Mouse (Mus musculus): ENCODE data around the gene Rnf183. TPM values are rescaled to one million over a fixed set of nuclear protein-coding genes. Genes with fewer than 3 reads are reported as not detected.
"Not testable (repeated sequence)": the region's sequence is repeated elsewhere in the genome, so short reads cannot be mapped to it uniquely, and the experiment has no call there.

Rnf183 gene
- not detected for total RNA-seq (2021)
- long read RNA-seq, experiment 1: 0 reads
- long read RNA-seq, experiment 2: 0 reads

DNA sequence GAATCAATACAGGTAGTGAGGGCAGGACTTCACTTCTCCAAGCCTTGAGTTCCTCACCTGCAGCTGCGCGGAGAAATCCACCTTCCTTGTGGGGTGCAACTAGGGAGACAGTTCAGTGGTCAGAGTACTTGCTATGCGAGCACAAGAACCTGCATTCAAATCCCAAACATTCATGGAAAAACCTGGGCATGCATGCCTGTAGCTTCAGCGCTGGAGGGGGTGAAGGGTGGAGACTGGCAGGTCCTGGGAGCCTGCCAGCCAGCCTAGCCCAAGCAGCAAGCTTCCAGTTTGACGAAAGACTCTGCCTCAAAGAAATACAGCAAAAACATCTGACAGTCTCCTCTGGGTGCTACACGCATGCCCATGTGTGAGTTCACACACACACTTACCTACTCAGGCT, at the start of gene Rnf183:
TSS of gene Rnf183 (minus strand) at position 172 of the 400 bp plus-strand sequence.
- DNase-seq: no peak
- intact Hi-C loops (cut with DNase I): no loop called here

DNA sequence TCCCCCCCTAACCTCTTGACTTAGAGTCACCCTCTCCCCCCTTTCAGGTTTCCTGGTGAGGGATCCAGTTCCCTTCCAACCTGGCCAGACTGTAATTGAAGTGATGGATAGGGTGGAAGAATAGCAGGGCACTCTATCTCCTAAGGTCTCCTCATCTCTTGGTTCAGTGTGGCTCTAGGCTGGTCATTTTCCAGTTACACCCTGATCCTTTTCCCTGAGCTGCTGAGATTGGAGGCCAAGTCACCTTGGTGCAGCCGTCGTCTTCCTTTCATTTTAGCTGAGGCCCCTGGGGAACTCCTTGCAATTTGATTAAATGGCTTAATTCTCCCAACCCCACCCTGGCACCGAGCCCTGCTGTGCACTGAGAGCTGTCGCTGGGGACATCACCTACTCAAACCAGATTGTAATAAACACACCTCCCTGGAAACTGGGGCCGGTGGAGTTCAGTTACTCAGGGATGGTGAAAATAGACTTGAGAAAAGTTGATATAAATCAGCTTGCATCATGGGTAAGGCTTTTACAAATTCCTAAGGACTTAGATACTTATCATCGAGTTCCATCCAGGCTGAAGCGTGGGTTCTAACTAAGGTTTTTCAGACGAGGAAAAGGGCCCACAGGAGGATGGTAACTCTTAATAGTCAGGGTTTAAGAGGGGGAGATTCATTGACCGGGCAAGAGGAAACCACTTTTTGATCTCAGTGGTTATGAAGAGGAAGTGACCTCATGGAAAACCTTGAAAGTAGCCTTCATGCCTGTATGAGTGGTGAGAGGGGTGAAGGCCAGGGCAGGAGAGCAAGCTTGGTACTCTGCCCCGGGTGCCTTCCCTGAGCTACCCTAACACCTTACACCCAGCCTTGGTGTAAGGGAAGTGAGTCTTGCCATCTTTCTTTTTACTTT, 45.9 kb upstream of the Rnf183 start:
- intact Hi-C loops (cut with DNase I): no loop called here

DNA sequence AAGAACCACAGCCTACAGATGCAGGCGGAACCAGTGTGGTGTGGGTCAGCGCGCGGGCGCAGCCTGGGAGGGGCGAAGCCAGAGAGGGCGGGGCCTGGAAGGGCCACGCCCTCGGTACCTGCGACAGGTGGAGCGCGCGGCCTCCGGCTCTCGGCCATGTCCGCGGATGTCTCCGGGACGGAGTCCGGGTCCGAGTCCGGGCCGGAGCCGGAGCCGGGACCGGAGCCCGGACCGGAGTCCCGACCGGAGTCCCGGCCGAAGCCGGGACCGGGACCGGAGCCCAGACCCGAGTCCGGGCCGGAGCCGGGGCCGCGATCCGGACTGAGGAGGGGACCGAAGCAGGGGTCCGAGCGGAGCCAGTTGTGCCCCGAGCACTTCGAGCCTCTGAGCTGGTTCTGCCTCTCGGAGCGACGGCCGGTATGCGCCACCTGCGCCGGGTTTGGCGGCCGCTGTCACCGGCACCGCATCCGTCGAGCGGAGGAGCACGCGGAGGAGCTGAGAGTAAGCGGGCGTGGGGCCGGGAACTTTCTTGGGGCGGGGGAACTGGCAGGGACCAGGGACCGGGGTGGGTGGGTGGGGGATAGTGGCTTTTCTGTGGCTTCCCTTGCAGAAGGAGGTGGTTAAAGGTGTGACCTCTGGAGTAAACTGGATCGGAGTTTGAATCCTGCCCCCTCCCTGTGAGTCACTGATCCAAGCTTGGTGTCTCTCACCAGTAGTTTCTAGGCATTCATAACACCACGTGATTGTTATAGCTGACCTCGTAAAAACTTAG, 45.1 kb upstream of the Rnf183 start, which contains the start of gene Bspry:
TSS of gene Bspry (plus strand) at position 117 of the 772 bp plus-strand sequence.
- intact Hi-C loops (cut with DNase I): no loop called here

More for the DNA sequence above, 45.9 kb upstream of the Rnf183 start:
- DNase-seq: no peak

DNA sequence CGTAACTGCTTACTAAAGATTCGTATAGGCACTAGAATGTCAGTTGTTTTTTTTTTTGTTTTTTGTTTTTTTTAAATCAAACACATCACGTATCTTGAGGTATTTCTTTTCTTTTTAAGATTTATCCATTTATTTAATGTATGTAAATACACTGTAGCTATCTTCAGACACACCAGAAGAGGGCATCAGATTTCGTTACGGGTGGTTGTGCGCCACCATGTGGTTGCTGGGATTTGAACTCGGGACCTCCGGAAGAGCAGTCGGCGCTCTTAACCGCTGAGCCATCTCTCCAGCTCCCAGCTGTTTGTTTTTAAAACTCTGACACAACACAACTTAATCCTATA, 44.5 kb upstream of the Rnf183 start:
- not testable (repeated sequence) for DNase-seq

More for the DNA sequence above, 45.1 kb upstream of the Rnf183 start, which contains the start of gene Bspry:
- no peak for DNase-seq

DNA sequence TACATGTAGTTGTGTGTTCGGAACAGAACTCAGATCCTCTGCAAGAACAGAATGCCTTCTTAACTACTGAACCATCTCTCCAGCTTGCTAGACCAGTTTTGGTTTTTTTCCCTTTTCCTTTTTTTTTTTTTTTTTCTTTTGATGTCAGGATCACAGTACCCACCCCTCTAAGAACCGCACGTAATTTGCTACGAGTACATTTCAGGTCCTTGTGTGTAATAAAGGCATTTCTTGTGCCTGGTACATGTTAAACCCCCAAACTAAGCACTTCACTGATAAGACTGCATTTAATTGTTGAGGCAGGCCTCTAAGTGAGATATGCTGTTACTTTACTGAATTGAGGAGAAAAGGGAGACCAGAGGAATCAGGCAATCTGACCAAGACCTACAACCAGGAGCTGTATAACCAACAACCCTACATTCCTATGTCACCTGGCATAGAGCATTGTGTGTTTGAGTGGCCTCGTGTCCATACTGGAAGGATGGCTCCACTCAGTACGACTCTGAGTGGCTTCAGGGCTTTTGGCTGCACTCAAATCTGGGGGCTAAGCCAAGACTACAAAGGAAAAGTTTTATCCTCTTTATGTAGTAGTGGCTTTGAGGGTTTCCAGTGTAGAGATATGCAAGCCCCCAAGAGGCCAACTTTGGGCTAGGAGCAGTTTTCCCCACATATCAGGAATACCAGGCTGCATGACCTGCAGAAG, 42.6 kb upstream of the Rnf183 start:
- intact Hi-C loops (cut with DNase I): no loop called here
- no peak for DNase-seq

More for the DNA sequence above, 44.5 kb upstream of the Rnf183 start:
- intact Hi-C loops (cut with DNase I): not testable (repeated sequence)

DNA sequence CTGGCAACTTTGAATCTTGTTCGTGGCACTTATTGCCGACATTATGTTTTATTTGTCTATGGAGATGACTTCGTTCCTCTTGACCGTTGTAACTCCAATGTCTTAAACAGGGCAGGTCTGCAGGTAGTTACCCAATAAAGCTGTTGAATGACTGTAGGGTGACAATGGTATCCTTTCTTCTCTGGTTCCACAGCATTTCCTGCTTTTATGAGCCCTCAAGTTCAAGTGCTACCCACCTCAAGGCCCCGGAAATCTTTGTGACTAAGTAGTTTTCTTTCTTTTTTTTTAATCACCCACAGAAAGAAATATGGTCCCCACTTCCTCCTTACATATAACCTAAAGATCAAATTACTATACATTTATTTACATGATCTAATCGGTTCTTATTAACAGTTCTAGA, 40.7 kb upstream of the Rnf183 start:
- no peak for DNase-seq

DNA sequence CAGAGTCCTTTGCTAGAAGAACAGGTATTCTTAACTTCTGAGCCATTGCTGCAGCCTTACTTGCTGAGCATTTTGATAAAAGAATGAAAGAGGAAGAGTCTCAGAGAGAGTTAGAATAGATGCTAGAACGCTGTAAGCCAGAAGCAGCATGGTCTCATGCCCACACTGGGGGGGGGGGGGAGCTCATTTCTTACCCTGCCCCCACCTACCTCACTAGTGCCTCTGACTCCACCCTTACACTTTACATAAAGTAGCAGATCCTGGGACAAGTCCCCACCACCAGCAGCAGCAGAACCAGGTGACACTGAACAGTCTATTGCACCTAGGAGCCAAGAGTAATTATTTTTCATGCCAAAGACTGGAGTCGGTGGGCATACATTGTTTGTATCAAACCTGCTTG, 40.1 kb upstream of the Rnf183 start:
- intact Hi-C loops (cut with DNase I): no loop called here

More for the DNA sequence above, 40.7 kb upstream of the Rnf183 start:
- intact Hi-C loops (cut with DNase I): no loop called here

DNA sequence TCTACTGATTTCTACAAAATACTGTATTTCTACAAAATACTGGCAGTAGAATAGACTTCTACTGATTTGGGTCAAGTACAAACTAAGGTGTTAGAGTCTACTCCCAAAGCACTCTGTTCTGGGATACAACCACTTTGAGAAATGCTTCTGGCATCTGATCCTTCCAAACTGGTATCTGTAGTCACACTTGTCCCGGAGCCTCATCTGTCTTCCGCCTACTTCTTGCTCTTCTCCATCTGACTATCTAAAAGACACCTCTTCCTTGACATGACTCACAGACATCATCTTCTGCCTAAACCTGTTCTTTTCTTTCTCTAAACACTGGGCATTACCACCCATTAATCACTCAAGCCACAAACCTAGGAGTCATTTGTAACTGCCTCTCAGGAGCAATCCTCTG, 37.0 kb upstream of the Rnf183 start:
- intact Hi-C loops (cut with DNase I): no loop called here

More for the DNA sequence above, 40.1 kb upstream of the Rnf183 start:
- DNase-seq: no peak

DNA sequence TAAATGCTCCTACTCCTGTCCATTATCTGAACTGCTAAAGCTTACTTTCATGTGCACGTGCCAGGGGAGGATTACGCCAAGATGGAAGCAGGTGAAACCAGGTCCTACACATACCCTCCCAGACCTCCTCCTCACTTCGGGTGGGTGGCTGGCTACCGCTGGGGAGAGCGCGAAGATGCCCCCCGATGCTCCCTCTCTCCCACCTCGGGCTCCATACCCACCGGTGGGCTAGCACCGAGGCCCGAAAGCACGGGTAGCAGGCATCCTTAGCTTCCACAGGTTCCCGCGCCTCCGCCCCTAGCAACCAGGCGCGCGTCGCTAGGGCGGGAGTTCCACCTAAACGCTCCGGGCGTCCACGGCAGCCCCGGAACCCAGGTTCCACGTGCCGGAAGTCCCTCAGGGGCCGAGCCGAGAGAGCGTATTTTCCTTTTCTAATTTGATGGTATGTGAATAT, 35.6 kb upstream of the Rnf183 start, which contains the start of gene Wdr31:
TSS of gene Wdr31 (minus strand) at position 299 of the 454 bp plus-strand sequence.
- DNase-seq: peak; percentile 39 to 66
- intact Hi-C loops (cut with DNase I): no loop called here

More for the DNA sequence above, 37.0 kb upstream of the Rnf183 start:
- DNase-seq: no peak

DNA sequence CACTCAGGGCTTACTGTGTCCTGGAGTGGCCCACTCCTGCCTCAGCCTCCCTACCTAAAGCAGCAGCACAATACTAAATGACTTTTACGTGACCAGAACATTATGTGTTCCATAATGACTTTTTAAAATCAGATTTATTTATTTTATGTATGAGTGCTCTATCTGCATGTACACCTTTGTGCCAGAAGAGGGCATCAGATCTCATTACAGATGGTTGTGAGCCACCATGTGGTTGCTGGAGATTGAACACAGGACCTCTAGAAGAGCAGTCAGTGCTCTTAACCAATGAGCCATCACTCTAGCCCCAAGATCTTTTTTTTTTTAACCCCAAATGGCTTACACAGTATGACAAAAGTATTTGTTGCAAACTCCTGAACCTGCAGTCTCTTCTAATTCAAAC, 33.1 kb upstream of the Rnf183 start:
- no peak for DNase-seq
- intact Hi-C loops (cut with DNase I): no loop called here

DNA sequence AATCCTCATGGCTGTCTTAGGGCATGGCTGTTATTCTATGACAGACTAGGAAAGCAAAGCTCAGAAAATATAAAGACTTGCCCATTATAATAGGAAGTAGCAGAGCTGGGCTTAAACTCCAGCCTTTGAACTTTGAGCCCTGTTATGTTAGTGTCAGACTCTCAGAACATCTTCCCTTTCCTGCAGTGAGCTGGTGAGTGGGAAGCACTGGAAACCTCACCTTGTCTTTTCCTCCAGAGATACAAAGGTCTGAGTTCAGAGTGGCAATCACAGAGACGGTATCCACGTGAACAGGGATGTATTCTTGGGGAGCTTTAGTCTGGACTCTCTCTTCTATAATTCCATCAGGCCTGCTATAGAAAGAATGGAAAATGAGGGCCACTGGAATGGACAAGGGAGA, 28.1 kb upstream of the Rnf183 start:
- no peak for DNase-seq
- intact Hi-C loops (cut with DNase I): no loop called here

DNA sequence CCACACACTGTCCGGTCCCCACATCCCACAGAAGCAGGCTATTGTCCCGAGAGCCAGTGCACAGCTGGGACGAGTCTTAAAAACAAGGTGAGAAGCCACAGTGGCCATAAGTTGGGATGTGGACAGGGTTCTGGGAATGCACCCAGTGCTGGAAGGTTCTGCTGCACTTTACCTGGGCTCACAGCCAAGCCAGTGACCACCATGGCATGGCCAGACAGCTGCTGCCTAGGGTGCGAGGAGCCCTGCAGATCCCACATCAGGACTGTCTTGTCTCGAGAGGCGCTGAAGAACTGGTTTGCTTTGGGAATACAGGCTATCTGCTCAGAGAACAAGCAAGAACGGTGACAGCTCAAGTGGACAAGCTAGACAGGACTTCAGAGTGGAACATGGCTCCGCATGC, 25.3 kb upstream of the Rnf183 start:
- intact Hi-C loops (cut with DNase I): no loop called here
- no peak for DNase-seq

DNA sequence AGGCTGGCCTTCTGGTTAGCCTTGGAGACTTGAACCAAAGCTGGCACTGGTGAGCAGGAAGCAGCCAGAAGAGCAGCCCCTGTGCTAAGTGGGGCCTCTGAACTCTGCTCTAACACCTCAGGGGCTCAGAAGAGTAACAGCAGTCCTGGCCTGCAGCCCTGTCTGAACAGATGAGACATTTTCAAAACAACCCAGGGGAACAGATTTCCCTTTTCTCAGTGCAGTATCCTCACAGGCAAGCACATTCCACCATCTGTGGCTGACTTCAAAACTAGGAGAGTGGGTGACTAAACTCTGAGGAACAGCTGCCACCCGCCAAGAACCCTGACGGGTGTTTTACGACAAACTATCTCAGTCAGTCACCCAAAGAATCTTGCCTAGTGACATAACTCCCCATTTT, 24.0 kb upstream of the Rnf183 start:
- intact Hi-C loops (cut with DNase I): loop anchor here (5.0 kb wide), 1 partner anchor 38 kb away; no protein-coding TSS in a partner anchor

DNA sequence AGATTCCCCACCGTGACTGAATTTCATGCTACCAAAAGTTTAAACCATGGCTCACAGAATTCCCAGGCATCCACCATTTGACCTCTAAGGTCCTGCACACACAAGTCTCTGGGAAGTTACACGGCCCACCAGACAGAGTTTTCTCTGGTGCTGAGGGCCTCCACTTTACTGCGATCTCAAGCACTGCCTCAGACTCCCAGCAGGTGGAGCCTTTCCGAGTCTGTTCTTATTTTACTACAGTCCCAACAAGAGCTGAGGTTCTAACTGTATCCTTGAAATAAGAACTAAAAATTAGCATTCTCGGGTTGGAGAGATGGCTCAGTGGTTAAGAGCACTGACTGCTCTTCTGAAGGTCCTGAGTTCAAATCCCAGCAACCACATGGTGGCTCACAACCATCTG, 19.9 kb upstream of the Rnf183 start:
- intact Hi-C loops (cut with DNase I): loop anchor here (5.0 kb wide), 1 partner anchor 42 kb away; no protein-coding TSS in a partner anchor
- DNase-seq: no peak

More for the DNA sequence above, 24.0 kb upstream of the Rnf183 start:
- no peak for DNase-seq

DNA sequence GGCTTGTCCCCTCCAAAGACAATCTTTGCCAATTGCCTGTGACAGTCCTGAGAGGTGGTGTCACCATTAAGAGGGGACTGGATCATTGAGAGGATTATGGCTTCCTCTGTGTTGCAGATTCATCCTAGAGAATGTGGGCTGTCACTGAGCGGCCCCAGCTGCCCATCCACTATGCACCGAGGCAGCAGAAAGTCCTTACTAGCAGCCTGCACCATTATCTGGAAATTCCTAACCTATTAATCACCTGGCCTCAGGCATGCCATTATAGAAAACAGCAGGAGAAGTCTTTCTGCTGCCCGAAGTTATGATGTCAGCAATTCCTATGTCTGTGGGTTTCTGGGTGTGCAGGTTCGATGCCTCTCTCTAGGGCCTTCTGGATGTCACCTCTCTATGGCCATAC, 5.9 kb upstream of the Rnf183 start:
- no peak for DNase-seq
- intact Hi-C loops (cut with DNase I): no loop called here

DNA sequence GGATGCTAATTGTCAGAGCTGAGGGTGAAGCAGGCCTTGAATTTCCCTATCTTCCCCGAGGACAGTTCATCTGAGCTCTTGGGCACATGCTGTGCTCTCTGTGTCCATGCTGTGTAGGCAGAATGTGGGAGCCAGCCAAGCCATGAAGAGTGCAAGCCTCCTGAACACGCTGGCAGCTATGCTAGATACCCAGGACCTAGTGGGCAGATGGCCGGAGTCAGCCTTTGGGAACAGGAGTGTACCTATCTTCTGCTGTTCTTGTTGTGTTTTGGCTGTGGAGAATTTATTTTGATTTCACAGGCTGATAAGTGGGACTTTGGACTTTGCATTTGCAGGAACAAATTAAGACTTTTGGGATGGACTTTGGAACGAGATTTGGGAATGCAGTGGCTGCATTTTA, 5.5 kb upstream of the Rnf183 start:
- intact Hi-C loops (cut with DNase I): no loop called here

DNA sequence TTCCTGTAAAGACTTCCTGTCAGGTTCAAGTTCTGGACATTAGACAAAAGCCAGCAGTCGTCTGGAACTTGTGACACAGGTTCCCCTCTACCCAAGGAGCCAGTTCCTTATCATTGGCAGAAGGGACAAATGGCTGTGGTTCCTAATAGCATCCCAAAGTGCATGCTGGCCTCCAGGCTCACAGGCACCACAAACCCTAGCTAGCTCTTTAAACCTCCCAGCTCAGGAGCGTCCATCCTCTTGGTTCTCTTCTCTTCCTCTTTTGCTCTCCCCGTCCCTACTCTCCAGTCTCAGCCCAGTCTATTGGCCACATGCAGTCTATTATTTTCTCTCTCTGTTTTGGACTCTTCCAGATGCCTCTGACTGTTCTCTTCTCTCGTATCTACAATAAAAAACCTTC, 4.7 kb upstream of the Rnf183 start:
- intact Hi-C loops (cut with DNase I): no loop called here
- no peak for DNase-seq

More for the DNA sequence above, 5.5 kb upstream of the Rnf183 start:
- DNase-seq: no peak

DNA sequence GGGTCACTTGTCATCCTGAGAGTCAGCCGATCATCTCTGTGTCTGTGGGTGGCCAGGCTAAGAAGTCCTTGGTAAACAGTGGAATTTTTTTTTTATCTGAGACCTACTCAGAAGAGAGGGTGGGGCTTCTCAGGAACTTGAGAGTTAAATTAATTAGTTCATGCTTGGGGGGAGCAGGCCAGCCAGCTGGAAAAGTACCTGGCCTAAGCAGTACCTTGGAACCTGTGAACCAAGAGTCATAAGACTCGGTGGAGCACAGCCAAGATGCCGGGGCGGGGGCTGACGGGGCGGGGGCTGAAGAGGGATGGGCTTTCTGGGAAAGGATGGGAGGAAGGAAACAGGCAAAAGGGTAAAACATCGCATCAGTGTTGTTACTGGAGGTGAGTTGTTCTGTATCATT, 2.8 kb upstream of the Rnf183 start:
- DNase-seq: no peak
- intact Hi-C loops (cut with DNase I): no loop called here

DNA sequence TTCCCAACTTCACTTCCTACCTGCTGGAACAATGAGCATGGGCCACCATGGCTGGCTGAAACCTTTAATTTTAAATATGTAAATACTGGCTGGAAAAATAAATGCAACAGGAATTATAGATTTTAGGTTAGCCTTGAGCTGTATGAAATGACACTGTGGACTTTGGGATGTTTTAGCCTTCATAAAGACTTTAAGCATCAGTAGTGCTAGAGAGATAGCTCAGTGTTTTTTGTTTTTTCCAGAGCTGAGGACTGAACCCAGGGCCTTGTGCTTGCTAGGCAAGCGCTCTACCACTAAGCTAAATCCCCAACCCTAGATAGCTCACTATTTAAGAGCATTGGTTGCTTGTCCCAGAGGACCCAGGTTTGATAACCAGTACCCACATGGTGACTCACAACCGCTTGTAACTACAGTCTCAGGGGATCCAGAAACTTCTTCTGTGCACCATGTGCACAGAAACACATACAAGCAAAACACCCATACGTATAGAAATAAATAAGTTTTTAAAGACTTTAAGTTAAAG, 2.3 kb upstream of the Rnf183 start:
- intact Hi-C loops (cut with DNase I): no loop called here
- DNase-seq: no peak

Measured in gastrocnemius, postnatal 36 days (tissue).